Mouse (Mus musculus) cerebellum, adult 9-11 months (tissue): ENCODE data around the gene Slc17a9.
A peak's percentile ranks its signal among the peaks of the same experiment; 100 is the strongest.
"Not testable (repeated sequence)": the region's sequence is repeated elsewhere in the genome, so short reads cannot be mapped to it uniquely, and the experiment has no call there.

ENCODE experiments used
- DNase-seq: peaks from one replicate; pipeline ENCODE4 v3.0.0; 2022

Gene Slc17a9

DNA sequence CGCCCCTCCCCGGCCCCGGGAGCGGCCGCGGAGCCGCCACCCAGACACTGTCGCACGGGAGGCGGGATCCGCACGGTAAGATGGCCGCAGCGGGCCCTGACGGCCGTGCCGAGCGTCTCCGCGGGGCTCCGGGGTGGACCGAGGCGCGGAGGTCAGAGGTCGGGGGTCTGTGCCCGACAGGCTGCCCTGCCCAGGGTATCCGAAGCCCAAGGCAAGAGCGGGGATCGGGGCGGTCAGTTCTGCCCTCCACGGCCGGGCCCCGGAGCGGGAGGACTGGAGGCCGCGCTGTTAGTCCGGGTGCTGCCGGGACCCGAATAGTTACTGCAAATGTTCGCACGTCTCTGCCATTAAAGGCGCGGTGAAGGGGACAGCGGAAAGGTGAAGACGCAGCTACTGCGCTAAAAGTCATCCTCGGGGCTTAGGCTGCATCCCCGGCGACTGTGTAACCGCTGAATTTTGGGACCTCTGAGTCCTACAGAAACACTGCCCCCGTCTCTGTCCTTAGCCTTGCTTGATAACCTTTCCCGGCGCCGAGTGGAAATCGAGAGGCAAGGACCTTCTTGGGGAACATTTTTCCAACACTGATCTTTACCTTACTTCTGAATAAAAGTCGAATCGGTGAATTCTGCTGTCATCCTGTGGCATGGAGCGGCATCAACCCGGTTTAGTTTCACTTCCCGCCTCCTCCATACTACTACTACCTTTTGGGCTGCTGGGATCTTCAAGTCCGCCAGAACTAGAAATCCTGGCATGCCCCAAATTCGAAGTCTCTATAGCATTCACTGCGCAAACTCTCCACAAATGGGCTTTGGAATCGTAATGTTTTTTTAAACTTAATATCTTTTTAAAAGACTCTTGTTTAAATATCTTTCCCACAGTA lies 14.5 kb upstream of the Slc17a9 start:
- DNase-seq = no peak

GRCm38 (mm10) chr2:180711527-180711926 lies 13.5 kb upstream of the Slc17a9 start:
- no peak for DNase-seq

DNA sequence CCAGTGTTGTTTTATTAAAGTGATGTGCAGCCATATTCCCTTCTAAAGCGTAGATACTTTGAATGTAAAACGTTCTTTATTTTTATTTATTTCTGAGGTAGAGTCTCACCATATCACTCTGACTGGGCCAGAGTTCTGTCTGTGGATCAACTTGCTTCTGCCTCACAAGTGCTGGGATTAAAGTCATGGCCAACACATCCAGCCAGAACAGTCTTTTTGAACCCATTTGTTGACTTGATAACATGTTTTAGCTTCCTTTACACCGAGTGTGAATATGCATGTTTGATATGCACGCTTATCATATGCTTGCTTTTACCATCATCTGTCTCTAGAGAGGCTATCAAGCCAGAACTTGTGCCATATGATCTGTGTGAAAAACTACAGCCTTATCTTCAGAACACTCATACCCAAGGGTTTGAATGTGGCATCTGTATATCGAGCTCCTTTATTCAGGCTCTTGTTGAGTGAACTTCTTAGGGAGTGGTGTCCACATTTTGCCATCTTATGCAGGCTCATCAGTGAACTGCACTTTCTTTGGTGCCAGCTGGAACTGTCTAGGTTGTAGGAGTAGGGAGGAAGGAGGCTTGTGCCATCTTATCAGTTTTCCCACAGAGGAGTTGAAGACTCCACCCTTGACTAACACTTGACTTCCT lies 12.9 kb upstream of the Slc17a9 start:
- DNase-seq = no peak

- not testable (repeated sequence) for DNase-seq
These were observed 2.3 kb upstream of the Slc17a9 start for GRCm38 (mm10) chr2:180722748-180723147.

DNA sequence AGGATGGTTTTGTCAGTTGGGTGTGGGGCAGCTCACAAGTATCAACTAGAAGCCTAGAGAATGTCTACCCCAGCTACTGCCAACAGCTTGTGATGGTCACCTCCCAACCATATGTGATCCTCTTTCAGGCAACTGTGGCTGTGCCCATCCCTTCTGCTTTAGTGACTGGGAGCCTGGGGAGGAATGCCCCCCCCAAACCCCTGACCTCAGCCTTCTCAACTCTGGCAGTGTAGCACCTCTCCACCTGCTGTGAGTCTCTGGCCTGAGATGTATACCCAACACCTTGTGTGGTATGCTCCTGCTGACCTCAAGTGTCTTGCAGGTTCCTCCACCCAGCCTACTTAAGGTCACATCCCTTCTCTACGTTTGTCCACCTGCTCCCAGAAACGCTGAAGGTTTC lies 1.2 kb upstream of the Slc17a9 start:
- DNase-seq = no peak

DNA sequence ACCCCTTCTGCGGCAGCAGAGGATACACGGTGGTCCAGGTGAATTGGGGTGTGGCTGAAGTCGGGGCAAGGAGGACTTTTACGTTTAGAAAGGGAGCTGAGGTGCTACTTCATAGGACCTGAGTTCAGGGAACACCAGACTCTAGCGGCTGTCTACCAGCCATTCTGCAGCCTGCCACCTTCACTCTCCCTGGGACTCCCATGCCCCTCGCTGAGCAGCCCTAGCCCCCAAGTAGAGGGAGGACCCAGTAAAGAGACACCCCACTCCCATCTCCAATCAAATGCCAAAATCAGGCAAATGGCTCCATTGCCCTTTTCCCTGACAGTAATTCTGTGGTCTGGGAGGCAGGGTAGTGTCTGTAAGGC lies 333 bp downstream of the Slc17a9 start:
- DNase-seq = no peak

- no peak for DNase-seq
These were observed 980 bp downstream of the Slc17a9 start for GRCm38 (mm10) chr2:180725856-180726629.

GRCm38 (mm10) chr2:180726658-180727442 lies 1.8 kb downstream of the Slc17a9 start:
- no peak for DNase-seq

DNA sequence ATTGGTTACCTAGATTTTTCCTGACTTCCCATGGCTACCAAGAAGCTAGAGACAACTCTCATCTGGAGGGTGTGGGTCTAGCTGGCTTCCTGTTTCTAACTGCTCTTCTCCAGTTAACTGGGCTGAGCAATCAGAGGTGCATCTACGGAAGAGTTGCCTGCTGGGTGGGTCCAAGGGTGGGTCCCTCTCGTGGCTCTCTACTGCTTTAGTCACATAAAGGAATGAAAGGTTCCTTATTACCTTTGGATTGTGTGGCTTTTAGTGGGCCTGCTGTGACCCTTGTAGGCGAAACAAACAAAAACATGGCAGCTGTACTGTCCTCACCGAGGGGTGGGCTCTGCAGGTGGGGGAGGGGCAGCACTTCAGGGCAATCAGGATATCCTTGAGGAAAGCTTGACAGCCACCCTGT lies 2.6 kb downstream of the Slc17a9 start:
- DNase-seq = peak; percentile 1

DNA sequence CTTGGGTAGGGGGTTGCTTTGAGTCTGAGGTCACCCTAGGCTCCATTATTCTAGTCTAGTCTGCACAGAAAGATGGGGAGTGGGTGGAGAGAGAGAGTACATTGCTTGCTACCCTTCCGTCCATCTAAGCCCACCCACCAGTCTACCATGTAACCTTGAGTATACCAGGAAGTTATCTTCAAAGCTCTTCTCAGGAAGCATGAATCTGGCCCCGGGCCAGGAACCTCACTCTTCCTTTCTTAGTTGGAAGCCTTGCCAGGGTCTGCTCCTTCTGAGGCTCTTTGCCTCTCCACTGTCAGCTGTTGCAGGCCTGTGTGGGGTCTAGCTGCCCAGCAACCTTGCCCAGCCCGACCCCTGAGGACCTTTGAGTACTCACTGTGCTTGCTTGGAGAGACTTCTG lies 6.0 kb downstream of the Slc17a9 start:
- no peak for DNase-seq

- DNase-seq = no peak
These were observed 6.9 kb downstream of the Slc17a9 start for GRCm38 (mm10) chr2:180731984-180732383.

GRCm38 (mm10) chr2:180735232-180735631 lies 10.2 kb downstream of the Slc17a9 start:
- DNase-seq = no peak

- DNase-seq = no peak
These were observed 12.9 kb downstream of the Slc17a9 start for GRCm38 (mm10) chr2:180737984-180738383.

GRCm38 (mm10) chr2:180740349-180740748 lies 15.3 kb downstream of the Slc17a9 start:
- DNase-seq = no peak

DNA sequence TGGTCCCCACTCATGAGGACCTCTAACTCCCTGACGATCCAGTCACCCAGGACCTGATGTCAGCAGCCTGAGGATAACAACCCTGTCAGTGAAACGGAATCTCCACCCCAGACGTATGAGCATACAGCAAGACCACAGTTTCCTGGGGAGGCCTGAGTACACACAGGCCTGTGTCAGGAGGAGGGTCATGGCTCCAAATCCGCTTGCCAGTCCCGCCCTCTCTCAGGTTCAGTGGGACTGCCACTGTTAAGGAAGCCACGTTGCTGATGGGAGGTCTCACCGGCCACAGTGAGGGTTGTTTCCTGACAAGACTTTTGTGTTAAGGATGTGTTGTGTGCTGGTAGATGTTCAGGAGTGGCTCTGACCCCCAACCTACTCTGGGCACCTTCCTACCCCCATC lies 16.4 kb downstream of the Slc17a9 start:
- no peak for DNase-seq

- DNase-seq = no peak
These were observed 17.8 kb downstream of the Slc17a9 start for GRCm38 (mm10) chr2:180742820-180743219.

DNA sequence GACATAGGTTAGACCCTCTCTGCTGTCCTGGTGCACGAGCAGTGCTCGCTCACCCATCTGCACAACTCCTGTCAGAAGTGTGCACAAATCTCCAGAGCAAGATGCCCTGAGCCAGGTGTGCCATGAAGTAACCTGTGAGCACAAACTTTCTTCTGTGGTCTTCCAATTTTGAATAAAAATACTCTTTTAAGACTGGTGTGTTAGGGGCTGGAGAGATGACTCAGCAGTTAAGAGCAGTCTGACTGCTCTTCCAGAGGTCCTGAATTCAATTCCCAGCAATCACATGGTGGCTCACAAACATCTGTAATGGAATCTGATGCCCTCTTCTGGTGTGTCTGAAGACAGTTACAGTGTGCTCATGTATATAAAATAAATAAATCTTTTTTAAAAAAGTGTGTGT lies 18.3 kb downstream of the Slc17a9 start:
- DNase-seq = no peak

DNA sequence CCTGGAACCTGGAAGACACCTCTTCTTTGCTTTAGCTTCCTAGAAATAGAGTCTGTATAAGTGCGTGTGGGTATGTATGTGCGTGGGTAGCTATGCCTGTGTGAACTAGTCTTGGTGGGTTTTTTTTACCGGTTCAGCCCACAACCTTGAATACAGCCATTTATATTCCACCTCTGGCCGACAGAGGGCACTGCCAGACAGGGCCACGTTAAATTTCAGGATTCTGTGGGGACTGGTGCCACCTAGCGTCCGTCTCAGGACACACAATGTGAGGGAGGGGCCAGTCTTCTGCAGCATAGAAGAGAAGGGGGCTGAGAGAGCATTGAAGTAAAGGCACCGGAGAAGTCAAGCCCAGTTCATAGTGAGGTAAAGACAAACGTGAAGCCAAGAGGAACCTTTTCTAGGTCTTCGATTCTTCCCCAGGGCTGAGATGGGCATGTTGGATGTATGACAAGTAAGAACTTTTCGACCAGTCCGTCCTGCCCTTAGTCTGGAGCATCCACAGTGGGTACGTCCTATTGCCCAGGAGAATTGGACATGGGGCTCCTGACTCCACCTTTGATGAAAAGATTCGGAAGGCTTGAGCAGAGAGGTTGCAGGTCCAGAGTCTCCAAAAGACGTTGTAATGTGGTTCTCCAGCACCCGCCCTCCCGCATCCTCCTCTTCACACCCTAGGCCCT lies 20.3 kb downstream of the Slc17a9 start:
- DNase-seq = peak; percentile 74

DNA sequence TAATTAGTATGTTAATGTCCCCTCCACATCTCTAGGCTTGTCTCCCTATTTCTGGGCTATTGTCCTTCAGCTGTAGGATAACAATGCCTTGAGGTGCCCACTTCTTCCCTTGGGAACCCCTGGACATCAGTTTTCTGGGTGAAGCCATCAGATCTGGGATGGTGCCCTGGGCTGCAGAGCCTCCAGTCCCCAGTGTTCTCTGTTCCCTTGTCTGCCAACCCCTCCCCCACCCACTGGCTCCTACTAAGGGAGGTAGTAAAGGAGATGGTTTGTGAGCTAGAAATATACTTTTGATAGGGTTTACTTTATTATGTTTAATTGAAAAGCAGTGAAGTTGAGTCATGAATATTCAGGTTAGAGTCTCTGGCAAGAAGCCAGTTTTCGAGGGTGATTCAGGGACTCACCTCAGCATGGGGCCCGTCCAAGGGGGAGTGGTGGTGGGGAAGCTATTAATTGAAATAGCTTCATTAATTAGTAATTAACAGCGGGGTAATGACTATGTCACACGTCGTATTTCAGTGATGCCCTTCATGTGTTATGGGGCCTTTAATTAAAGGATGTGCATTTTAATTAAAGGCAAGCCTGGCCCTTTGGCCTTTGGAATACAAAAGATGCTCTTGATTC lies 21.6 kb downstream of the Slc17a9 start:
- DNase-seq = no peak

GRCm38 (mm10) chr2:180748904-180749303 lies 23.8 kb downstream of the Slc17a9 start:
- DNase-seq = no peak

- no peak for DNase-seq
These were observed 30.1 kb downstream of the Slc17a9 start for GRCm38 (mm10) chr2:180754976-180755688.
